Mouse (Mus musculus): ENCODE measurements around the gene Il5ra.

GRCm38 (mm10) chr6:106748887-106749388, at the start of gene Il5ra:
- TF ChIP-seq EP300 (optimal IDR thresholded peaks at IDR 0.05) (no peak), CTCF (IDR thresholded peaks at IDR 0.05; ENCODE audit: low read depth) (no peak)

All from stomach, postnatal 0 days (tissue).